Mouse (Mus musculus) macrophage (primary cell): ENCODE data around the gene Lhpp. TPM values are rescaled to one million over a fixed set of nuclear protein-coding genes. Genes with fewer than 3 reads are reported as not detected.
A peak's percentile ranks its signal among the peaks of the same experiment; 100 is the strongest.

Experiments
- H3K27ac ChIP-seq: fragments of 350-480 bp; formaldehyde crosslinking; 2 replicates; pipeline ENCODE4 v1.9.0; 2021
- H3K36me3 ChIP-seq: fragments of 350-480 bp; formaldehyde crosslinking; 2 replicates; pipeline ENCODE4 v1.9.0; 2021; ENCODE audit errors: inconsistent target
- H3K4me3 ChIP-seq: fragments of 350-480 bp; formaldehyde crosslinking; 2 replicates; pipeline ENCODE4 v1.9.0; 2021; ENCODE audit errors: inconsistent target
- H3K79me2 ChIP-seq: fragments of 350-480 bp; formaldehyde crosslinking; 2 replicates; pipeline ENCODE4 v1.9.0; 2021; ENCODE audit errors: inconsistent target
- WGBS: methylation state at CpG from one replicate; pipeline ENCODE4 v1.1.7; 2026; ENCODE audit warnings: inconsistent platforms; ENCODE audit not compliant: missing documents; 5-methylcytosine and 5-hydroxymethylcytosine counted together
- polyA plus RNA-seq: library from polyadenylated mRNA; stranded (reverse); fragments of 250-400 nt; gene quantifications from 3 replicates; pipeline ENCODE4 v1.2.4, GENCODE M21; 2018; ENCODE audit warnings: inconsistent platforms

Lhpp gene
- polyA plus RNA-seq, 1 experiment from 2014 or later = 21.2 TPM

GRCm38 (mm10) chr7:132615346-132615745 is 4.9 kb downstream of the Lhpp start:
- H3K4me3 ChIP-seq = no peak overlapping the region
- no peaks in the 10 kb centered on the region for H3K36me3 ChIP-seq
- WGBS = 62% methylated on average over 2 of the region's 3 CpGs
- H3K79me2 ChIP-seq = no peaks in the 10 kb centered on the region
- no peak overlapping the region for H3K27ac ChIP-seq

- 96% methylated on average over 5 of the region's 6 CpGs for WGBS
- Histone ChIP-seq H3K79me2 (no peaks in the 10 kb centered on the region), H3K4me3 (no peak overlapping the region), H3K27ac (no peak overlapping the region), H3K36me3 (no peaks in the 10 kb centered on the region)
These were observed 6.0 kb downstream of the Lhpp start for GRCm38 (mm10) chr7:132616391-132616790.

- H3K27ac ChIP-seq = no peak overlapping the region
- no peaks in the 10 kb centered on the region for H3K36me3 ChIP-seq
- H3K4me3 ChIP-seq = no peak overlapping the region
- no peaks in the 10 kb centered on the region for H3K79me2 ChIP-seq
- 93% methylated on average over 5 of the region's 5 CpGs for WGBS
These were observed 6.7 kb downstream of the Lhpp start for GRCm38 (mm10) chr7:132617021-132617564.

GRCm38 (mm10) chr7:132619549-132619948 is 9.1 kb downstream of the Lhpp start:
- no peak overlapping the region for H3K4me3 ChIP-seq
- no peaks in the 10 kb centered on the region for H3K79me2 ChIP-seq
- no peaks in the 10 kb centered on the region for H3K36me3 ChIP-seq
- H3K27ac ChIP-seq = no peak overlapping the region
- 98% methylated on average over 8 of the region's 8 CpGs for WGBS

GRCm38 (mm10) chr7:132619975-132620918 is 9.8 kb downstream of the Lhpp start:
- H3K4me3 ChIP-seq = no peak overlapping the region
- H3K27ac ChIP-seq = no peak overlapping the region
- no peaks in the 10 kb centered on the region for H3K79me2 ChIP-seq
- H3K36me3 ChIP-seq = no peaks in the 10 kb centered on the region
- 79% methylated on average over 13 of the region's 15 CpGs for WGBS

- Histone ChIP-seq H3K36me3 (no peaks in the 10 kb centered on the region), H3K4me3 (no peak overlapping the region), H3K79me2 (no peaks in the 10 kb centered on the region), H3K27ac (no peak overlapping the region)
- 92% methylated on average over 10 of the region's 10 CpGs for WGBS
These were observed 13.7 kb downstream of the Lhpp start for GRCm38 (mm10) chr7:132624161-132624560.

- H3K36me3 ChIP-seq = no peaks in the 10 kb centered on the region
- no peaks in the 10 kb centered on the region for H3K79me2 ChIP-seq
- 91% methylated on average over 4 of the region's 4 CpGs for WGBS
- no peak overlapping the region for H3K4me3 ChIP-seq
- no peak overlapping the region for H3K27ac ChIP-seq
These were observed 15.7 kb downstream of the Lhpp start for GRCm38 (mm10) chr7:132626174-132626573.

GRCm38 (mm10) chr7:132627448-132627847 is 17.0 kb downstream of the Lhpp start:
- Histone ChIP-seq H3K4me3 (no peak overlapping the region), H3K79me2 (no peaks in the 10 kb centered on the region), H3K36me3 (no peaks in the 10 kb centered on the region), H3K27ac (peak overlapping the region; percentile 15; the same call in 1 of the 2 replicates)
- 88% methylated on average over 3 of the region's 3 CpGs for WGBS

- Histone ChIP-seq H3K4me3 (no peak overlapping the region), H3K79me2 (no peaks in the 10 kb centered on the region), H3K27ac (no peak overlapping the region), H3K36me3 (no peaks in the 10 kb centered on the region)
- WGBS = 80% methylated on average over 11 of the region's 11 CpGs
These were observed 20.9 kb downstream of the Lhpp start for GRCm38 (mm10) chr7:132631313-132631712.

- no peak overlapping the region for H3K4me3 ChIP-seq
- WGBS = 94% methylated on average over 11 of the region's 12 CpGs
- H3K36me3 ChIP-seq = no peaks in the 10 kb centered on the region
- no peak overlapping the region for H3K27ac ChIP-seq
- H3K79me2 ChIP-seq = no peaks in the 10 kb centered on the region
These were observed 26.9 kb downstream of the Lhpp start for GRCm38 (mm10) chr7:132637292-132637691.

- 71% methylated on average over 12 of the region's 12 CpGs for WGBS
- Histone ChIP-seq H3K27ac (no peak overlapping the region), H3K4me3 (no peak overlapping the region)
These were observed 28.1 kb downstream of the Lhpp start for GRCm38 (mm10) chr7:132638446-132639087.

GRCm38 (mm10) chr7:132640946-132641345 is 30.5 kb downstream of the Lhpp start:
- H3K27ac ChIP-seq = no peak overlapping the region
- H3K79me2 ChIP-seq = no peaks in the 10 kb centered on the region
- no peaks in the 10 kb centered on the region for H3K36me3 ChIP-seq
- no peak overlapping the region for H3K4me3 ChIP-seq
- WGBS = 74% methylated on average over 9 of the region's 9 CpGs

More at GRCm38 (mm10) chr7:132638446-132639087, 28.1 kb downstream of the Lhpp start:
- no peaks in the 10 kb centered on the region for H3K36me3 ChIP-seq
- no peaks in the 10 kb centered on the region for H3K79me2 ChIP-seq

GRCm38 (mm10) chr7:132641606-132642005 is 31.2 kb downstream of the Lhpp start:
- 90% methylated on average over 1 of the region's 1 CpGs for WGBS
- Histone ChIP-seq H3K79me2 (no peaks in the 10 kb centered on the region), H3K27ac (no peak overlapping the region), H3K4me3 (no peak overlapping the region), H3K36me3 (no peaks in the 10 kb centered on the region)

GRCm38 (mm10) chr7:132644605-132645279 is 34.3 kb downstream of the Lhpp start:
- WGBS = 89% methylated on average over 11 of the region's 11 CpGs
- H3K79me2 ChIP-seq = no peaks in the 10 kb centered on the region
- no peaks in the 10 kb centered on the region for H3K36me3 ChIP-seq
- no peak overlapping the region for H3K4me3 ChIP-seq
- no peak overlapping the region for H3K27ac ChIP-seq
